Mouse (Mus musculus) spleen, adult 2 months (tissue): ENCODE data around the gene Slc38a6. TPM values are rescaled to one million over a fixed set of nuclear protein-coding genes. Genes with fewer than 3 reads are reported as not detected.

Experiments used
- DNase-seq, 2 experiments: peaks; one replicate each; pipeline versions ENCODE4 v3.0.0 to v3.0.0-alpha.2; 2012 to 2021; ENCODE audit warnings: low spot score in 2 of 2, low read depth in 1 of 2
- H3K27ac ChIP-seq: fragments of 200-500 bp; 2 replicates; pipeline ENCODE4 v1.5.1; 2012; ENCODE audit warnings: low read length, inconsistent platforms; ENCODE audit not compliant: insufficient read depth
- H3K27me3 ChIP-seq: fragments of 200-500 bp; 2 replicates; pipeline ENCODE4 v1.6.1; 2012; ENCODE audit warnings: mild to moderate bottlenecking, moderate library complexity, low read length, inconsistent platforms; ENCODE audit not compliant: control insufficient read depth, insufficient read depth
- H3K36me3 ChIP-seq: fragments of 200-500 bp; 2 replicates; pipeline ENCODE4 v1.6.1; 2012; ENCODE audit warnings: mild to moderate bottlenecking, low read length, inconsistent platforms; ENCODE audit not compliant: control insufficient read depth, insufficient read depth
- H3K4me1 ChIP-seq: fragments of 200-500 bp; 2 replicates; pipeline ENCODE4 v1.6.1; 2011; ENCODE audit warnings: inconsistent platforms; ENCODE audit not compliant: control insufficient read depth, insufficient read depth, insufficient read length
- H3K4me3 ChIP-seq: fragments of 200-500 bp; 2 replicates; pipeline ENCODE4 v1.5.1; 2011; ENCODE audit warnings: mild to moderate bottlenecking, inconsistent platforms; ENCODE audit not compliant: insufficient read depth, insufficient read length; ENCODE audit errors: extremely low read depth
- CTCF ChIP-seq: fragments of 200-500 bp; IDR thresholded peaks from 2 replicates; pipeline ENCODE4 v1.5.1; 2011; ENCODE audit warnings: mild to moderate bottlenecking, inconsistent platforms; ENCODE audit not compliant: insufficient read depth, insufficient read length, insufficient replicate concordance; ENCODE audit errors: extremely low read depth
- POLR2A ChIP-seq: fragments of 200-500 bp; IDR thresholded peaks from 2 replicates; pipeline ENCODE4 v1.6.1; 2011; ENCODE audit warnings: low read depth, low read length, inconsistent platforms
- WGBS: fragments of 180-500 bp; shearing (Covaris S2); methylation state at CpG from one replicate; pipeline ENCODE4 v1.1.7; 2018; 5-methylcytosine and 5-hydroxymethylcytosine counted together
- polyA plus RNA-seq: library from polyadenylated mRNA; depleted of rRNA; stranded (reverse); fragments of >200 nt; gene quantifications from 2 replicates; pipeline ENCODE4 v1.2.3, GENCODE M21; 2012

Gene Slc38a6
- polyA plus RNA-seq, 1 experiment = 14.6 TPM

- Histone ChIP-seq H3K27me3 (no peaks in the 10 kb centered on the region), H3K27ac (no peak overlapping the region), H3K4me3 (no peak overlapping the region), H3K36me3 (no peaks in the 10 kb centered on the region), H3K4me1 (no peaks in the 10 kb centered on the region)
- WGBS = 80% methylated on average over 4 of the region's 4 CpGs
- TF ChIP-seq POLR2A = no peak
- TF ChIP-seq CTCF = no peak
- no peak for DNase-seq
Measured at GRCm38 (mm10) chr12:73328448-73329167, 42.0 kb downstream of the Slc38a6 start.

- no peaks in the 10 kb centered on the region for H3K4me1 ChIP-seq
- no peak overlapping the region for H3K4me3 ChIP-seq
- no peaks in the 10 kb centered on the region for H3K36me3 ChIP-seq
- no peak for TF ChIP-seq CTCF
- TF ChIP-seq POLR2A = no peak
- DNase-seq = no peak
- no peak overlapping the region for H3K27ac ChIP-seq
- WGBS = 86% methylated on average over 7 of the region's 7 CpGs
- no peaks in the 10 kb centered on the region for H3K27me3 ChIP-seq
Measured at GRCm38 (mm10) chr12:73330236-73330635, 43.7 kb downstream of the Slc38a6 start.

GRCm38 (mm10) chr12:73332701-73333100 lies 46.1 kb downstream of the Slc38a6 start:
- Histone ChIP-seq H3K27me3 (no peaks in the 10 kb centered on the region), H3K36me3 (no peaks in the 10 kb centered on the region; the same call in 1 of the 2 replicates), H3K27ac (no peak overlapping the region), H3K4me1 (no peaks in the 10 kb centered on the region), H3K4me3 (no peak overlapping the region)
- no peak for DNase-seq
- TF ChIP-seq CTCF = no peak
- no peak for TF ChIP-seq POLR2A
- WGBS = 84% methylated on average over 4 of the region's 4 CpGs

GRCm38 (mm10) chr12:73334051-73334551 lies 47.5 kb downstream of the Slc38a6 start:
- no peak overlapping the region for H3K4me3 ChIP-seq
- no peak overlapping the region for H3K27ac ChIP-seq
- 38% methylated on average over 8 of the region's 8 CpGs for WGBS

GRCm38 (mm10) chr12:73337127-73337526 lies 50.5 kb downstream of the Slc38a6 start:
- H3K4me1 ChIP-seq = no peaks in the 10 kb centered on the region
- DNase-seq = no peak
- H3K4me3 ChIP-seq = no peak overlapping the region
- no peaks in the 10 kb centered on the region for H3K27me3 ChIP-seq
- TF ChIP-seq CTCF = no peak
- no peak for TF ChIP-seq POLR2A
- no peaks in the 10 kb centered on the region; the same call in 1 of the 2 replicates for H3K36me3 ChIP-seq
- no peak overlapping the region for H3K27ac ChIP-seq
- 60% methylated on average over 7 of the region's 7 CpGs for WGBS

More at GRCm38 (mm10) chr12:73334051-73334551, 47.5 kb downstream of the Slc38a6 start:
- no peaks in the 10 kb centered on the region for H3K4me1 ChIP-seq
- TF ChIP-seq POLR2A = no peak
- no peak for TF ChIP-seq CTCF
- no peaks in the 10 kb centered on the region; the same call in 1 of the 2 replicates for H3K36me3 ChIP-seq
- no peaks in the 10 kb centered on the region for H3K27me3 ChIP-seq
- DNase-seq = no peak

- no peak for TF ChIP-seq CTCF
- TF ChIP-seq POLR2A = no peak
- no peaks in the 10 kb centered on the region for H3K27me3 ChIP-seq
- H3K36me3 ChIP-seq = no peaks in the 10 kb centered on the region; the same call in 1 of the 2 replicates
- no peak overlapping the region for H3K4me3 ChIP-seq
- no peaks in the 10 kb centered on the region for H3K4me1 ChIP-seq
- DNase-seq = no peak
- H3K27ac ChIP-seq = no peak overlapping the region
- 72% methylated on average over 8 of the region's 8 CpGs for WGBS
Measured at GRCm38 (mm10) chr12:73340642-73341293, 54.2 kb downstream of the Slc38a6 start.
